Mouse (Mus musculus): Measurements from ENCODE around the gene Gdap1l1.

Gene Gdap1l1

DNA sequence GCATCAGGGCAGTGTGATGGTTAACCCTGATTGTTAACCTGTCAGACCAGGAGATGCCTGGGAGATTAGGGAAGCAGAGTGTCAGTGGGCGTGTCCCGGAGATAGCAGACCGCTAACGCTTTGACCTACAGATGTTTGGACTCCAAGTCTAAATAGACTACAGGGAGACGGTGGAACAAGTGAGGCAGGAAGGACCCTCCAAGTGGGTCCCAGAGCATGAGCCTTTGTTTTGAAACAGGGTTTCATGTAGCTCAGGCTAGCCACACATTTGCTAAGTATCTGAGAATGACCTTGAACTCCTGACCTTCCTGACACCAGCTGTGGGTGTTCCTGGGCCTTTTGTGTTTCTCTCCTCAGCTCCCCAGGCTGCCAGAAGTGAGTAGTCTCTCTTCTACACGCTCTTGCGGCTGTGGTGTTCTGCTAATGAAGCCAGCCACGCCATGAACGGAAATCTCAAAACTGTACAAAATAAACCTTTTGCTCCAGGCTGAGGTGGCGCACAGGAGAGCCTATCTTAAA lies 25.0 kb downstream of the Gdap1l1 start:
- DNase-seq (ENCODE audit: extremely low spot score, low read depth, low spot score) = no peak

GRCm38 (mm10) chr2:163463998-163464397 lies 25.7 kb downstream of the Gdap1l1 start:
- DNase-seq (ENCODE audit: extremely low spot score, low read depth, low spot score) = no peak

DNA sequence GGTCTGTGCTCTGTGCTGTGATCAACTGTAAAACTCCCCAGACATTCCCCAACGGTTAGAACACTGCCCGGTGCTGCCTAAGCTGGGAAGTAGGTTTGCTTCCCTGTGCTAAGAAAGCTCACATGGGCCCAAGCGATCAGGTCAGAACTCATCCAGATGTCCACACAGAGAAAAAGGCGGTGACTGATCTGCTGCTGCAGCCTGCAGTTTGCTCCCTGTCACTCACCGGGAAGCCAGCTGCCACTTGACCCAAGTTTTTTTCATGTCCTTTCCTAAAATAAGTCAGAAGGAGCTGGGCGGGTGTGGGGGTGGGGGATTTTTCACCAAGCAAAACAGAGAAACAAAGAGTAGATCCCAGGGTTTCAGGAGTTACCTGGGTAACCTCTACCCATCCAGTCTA lies 26.3 kb downstream of the Gdap1l1 start:
- no peak for DNase-seq (ENCODE audit: extremely low spot score, low read depth, low spot score)

GRCm38 (mm10) chr2:163466771-163467170 lies 28.5 kb downstream of the Gdap1l1 start:
- no peak for DNase-seq (ENCODE audit: extremely low spot score, low read depth, low spot score)

- DNase-seq (ENCODE audit: extremely low spot score, low read depth, low spot score) = no peak
Observed at GRCm38 (mm10) chr2:163467585-163467984, 29.3 kb downstream of the Gdap1l1 start.

- no peak for DNase-seq (ENCODE audit: extremely low spot score, low read depth, low spot score)
Observed at GRCm38 (mm10) chr2:163468866-163469265, 30.6 kb downstream of the Gdap1l1 start.

DNA sequence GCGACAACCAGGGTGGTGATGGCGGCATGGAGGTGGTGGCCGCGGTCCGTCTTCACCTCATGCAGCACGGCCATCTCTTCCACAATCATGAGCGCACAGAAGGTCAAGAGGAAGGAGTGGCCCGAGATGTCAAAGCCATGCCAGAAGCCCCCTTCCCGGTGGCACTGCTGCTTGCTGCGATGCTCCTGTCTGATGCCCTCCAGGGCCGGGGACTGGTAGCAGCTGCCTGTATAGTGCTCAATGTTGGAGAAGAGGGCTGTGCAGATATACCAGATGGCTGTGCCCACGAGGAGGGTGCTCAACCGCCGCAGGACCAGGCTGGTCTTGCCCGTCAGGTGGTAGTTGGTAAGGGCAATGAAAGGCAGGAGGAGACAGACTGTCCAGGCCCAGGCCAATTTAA lies 31.4 kb downstream of the Gdap1l1 start:
- DNase-seq (ENCODE audit: extremely low spot score, low read depth, low spot score) = no peak

GRCm38 (mm10) chr2:163471136-163471535 lies 32.9 kb downstream of the Gdap1l1 start:
- DNase-seq (ENCODE audit: extremely low spot score, low read depth, low spot score) = no peak

GRCm38 (mm10) chr2:163471710-163472465 lies 33.6 kb downstream of the Gdap1l1 start:
- no peak for DNase-seq (ENCODE audit: extremely low spot score, low read depth, low spot score)

DNA sequence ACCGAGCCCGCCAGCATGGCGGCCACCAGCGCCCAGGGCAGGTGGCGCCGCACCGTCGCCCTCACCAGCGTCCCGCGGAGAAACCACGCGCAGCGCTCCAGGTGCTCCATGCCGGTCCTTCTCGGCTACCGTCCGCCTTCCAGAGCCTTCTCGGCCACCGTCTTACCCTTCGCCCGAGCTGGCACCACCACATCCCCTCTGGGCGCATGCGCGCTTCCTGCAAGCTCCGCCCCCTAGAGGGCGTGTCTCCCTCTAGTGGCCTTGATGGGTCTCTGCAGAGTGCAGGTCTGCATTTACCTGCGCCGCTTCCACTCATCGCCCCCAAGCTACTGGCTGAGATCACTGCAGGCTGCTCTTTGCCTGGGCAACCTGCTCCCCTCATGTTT lies 34.2 kb downstream of the Gdap1l1 start, which contains the start of gene Fitm2:
Fitm2 (minus strand) TSS at position 164 of the 386 bp plus-strand sequence.
- DNase-seq (ENCODE audit: extremely low spot score, low read depth, low spot score) = peak; percentile 95

DNA sequence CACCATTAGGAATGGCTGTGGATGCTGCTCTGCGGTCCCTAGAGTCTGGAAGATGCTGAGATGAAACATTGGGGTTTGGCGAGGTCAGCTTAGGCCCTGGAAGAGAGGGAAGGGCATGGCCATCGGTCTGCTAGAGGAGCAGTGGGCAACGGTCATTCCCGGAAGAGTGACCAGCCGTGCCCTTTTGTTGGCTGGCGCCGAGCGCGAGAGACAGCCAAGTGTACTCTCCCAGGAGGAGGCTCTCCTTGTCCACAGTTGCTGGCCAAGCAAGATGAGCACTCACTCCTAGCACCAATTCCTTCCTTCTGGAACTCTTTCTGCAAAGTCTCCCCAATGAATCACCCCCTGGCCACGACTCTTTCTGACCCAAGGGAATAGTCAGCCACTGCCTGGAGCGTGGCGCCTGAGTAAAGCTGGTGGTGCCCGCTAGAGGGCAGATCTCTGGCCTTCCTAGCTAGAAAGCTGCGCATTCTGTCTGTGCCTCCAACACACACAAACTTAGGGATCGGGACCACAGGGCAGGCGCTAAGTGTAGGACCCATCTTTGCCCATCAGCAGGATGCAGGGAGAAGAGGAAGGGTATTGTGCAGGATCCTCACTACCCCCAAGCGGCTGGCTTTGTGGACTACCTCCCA lies 42.0 kb downstream of the Gdap1l1 start:
- no peak for DNase-seq (ENCODE audit: extremely low spot score, low read depth, low spot score)

GRCm38 (mm10) chr2:163481539-163482029 lies 43.3 kb downstream of the Gdap1l1 start:
- no peak for DNase-seq (ENCODE audit: extremely low spot score, low read depth, low spot score)

- no peak for DNase-seq (ENCODE audit: extremely low spot score, low read depth, low spot score)
Observed at GRCm38 (mm10) chr2:163487360-163487759, 49.1 kb downstream of the Gdap1l1 start.

DNA sequence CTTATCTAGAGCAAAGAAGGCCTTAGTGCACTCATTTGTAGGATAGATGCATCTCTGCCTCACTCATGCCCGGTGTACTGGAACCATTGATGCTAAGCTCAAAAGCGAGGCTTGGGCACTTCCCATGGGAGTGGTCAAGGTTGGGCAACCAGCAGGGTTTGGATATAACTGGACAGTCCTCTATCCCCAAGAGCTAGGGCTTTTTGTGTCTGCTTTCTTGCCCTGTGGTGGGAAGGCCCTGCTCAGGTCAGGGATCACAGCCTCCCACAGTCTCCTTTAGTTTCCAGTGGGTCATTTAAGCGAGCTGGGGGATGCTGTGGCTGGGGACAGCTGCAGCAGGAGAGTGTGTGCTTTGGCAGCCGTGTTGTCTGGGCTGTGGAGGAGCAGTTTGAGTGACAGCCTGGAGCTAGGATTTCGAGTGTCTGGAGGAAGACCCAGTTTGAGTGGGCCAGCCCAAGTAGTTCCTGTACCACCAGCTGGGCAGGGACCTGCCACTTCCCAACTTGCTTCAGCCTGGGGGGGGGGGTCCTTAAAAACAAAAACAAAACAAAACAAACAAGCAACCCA lies 51.5 kb downstream of the Gdap1l1 start:
- DNase-seq (ENCODE audit: extremely low spot score, low read depth, low spot score) = no peak

GRCm38 (mm10) chr2:163490656-163491055 lies 52.4 kb downstream of the Gdap1l1 start:
- DNase-seq (ENCODE audit: extremely low spot score, low read depth, low spot score) = no peak

DNA sequence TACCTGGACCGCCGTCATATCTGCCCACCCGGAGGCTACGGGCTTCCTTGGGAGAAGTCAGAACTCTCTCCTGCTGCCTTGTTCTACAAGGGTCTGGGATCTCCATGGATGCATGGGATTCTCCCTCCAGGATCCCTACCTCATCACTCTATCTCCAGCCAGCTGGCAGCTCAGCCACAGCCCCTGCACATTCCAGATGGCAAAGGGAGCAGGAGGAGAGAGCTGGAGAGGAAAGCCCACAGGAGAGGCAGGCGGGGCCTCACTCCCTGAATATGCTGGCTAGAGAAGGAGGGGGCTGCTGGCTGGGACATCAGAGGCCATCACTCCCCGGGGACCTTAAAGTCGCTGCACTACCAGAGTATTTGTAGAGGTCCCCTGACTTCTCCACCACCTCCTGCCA lies 53.1 kb downstream of the Gdap1l1 start:
- DNase-seq (ENCODE audit: extremely low spot score, low read depth, low spot score) = no peak

GRCm38 (mm10) chr2:163492018-163492417 lies 53.7 kb downstream of the Gdap1l1 start, which contains the start of gene R3hdml:
Gene R3hdml (plus strand): TSS chr2:163492318.
- no peak for DNase-seq (ENCODE audit: extremely low spot score, low read depth, low spot score)

DNA sequence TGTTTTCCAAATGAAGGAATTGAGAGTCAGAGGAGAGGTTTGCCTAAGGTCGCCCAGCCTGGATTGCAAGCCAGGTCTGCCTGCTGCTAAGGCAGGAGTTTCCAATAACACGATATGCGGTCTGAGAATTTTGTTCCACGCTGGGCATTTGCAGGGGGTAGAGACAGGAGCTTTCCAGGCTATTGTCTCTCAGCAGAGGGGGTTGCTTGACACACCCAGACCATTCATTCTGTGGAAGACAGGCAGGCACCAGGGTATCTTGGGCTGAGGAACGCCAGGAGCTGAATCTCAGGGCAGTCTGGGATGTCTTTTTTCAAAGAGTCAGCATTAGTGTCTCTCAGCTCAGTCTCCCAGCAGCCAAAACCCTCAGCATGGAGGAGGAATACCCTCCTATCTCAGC lies 54.8 kb downstream of the Gdap1l1 start:
- DNase-seq (ENCODE audit: extremely low spot score, low read depth, low spot score) = no peak

- DNase-seq (ENCODE audit: extremely low spot score, low read depth, low spot score) = no peak
Observed at GRCm38 (mm10) chr2:163493976-163494375, 55.7 kb downstream of the Gdap1l1 start.

DNA sequence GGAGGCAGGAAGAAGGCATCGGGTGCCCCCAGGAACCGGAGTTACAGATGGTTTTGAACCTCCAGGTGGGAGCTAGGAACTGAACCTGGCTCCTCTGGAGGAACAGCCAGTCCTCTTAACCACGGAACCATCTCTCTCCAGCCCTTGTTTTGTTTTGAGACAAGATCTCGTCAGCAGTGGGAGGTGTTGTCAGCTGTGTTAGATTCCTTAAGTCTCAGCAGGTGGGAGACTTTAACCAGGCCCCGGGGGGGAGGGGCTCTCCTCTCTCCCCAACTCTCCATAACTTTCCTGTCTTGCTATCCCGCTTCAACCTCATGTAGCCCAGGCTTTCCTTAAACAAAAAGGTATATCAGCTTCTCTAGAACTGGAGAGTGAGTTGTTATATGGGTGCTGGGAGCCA lies 56.2 kb downstream of the Gdap1l1 start:
- DNase-seq (ENCODE audit: extremely low spot score, low read depth, low spot score) = no peak

DNA sequence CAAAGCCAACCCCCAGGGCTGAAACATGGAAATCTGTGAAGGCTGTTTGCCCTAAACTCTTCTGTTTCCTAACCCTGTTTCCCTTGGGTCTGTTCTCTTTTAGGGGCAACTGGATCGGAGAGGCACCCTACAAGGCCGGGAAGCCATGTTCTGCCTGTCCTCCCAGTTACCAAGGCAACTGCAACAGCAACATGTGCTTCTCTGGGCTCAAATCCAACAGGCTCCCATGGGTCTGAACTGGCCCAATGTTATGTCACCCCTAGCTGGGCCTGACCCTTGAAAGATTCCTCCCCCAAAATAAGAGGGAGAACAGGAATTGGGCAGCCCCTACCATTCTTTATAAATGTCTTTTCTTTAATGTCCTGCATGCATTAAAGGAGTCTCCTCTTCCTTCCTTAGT lies 63.9 kb downstream of the Gdap1l1 start:
- DNase-seq (ENCODE audit: extremely low spot score, low read depth, low spot score) = no peak

DNA sequence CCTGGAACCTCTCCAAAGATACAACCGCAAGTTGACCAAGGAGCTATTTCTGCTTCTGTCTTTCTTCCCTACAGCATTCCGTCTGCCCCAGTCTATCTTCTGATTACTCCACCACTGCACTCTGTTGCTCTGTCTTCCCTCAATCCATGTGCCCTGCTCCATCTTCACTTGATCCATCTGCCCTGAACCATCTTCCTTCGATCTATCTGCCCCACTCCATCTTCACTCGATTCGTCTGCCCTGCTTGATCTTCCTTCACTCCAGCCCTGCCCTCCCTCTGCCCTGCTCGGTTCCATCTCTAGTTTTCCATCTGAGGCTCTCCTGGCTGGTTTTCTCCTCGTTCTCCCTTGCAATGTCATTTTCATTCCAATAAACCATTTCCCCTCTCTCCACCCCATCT lies 64.9 kb downstream of the Gdap1l1 start:
- DNase-seq (ENCODE audit: extremely low spot score, low read depth, low spot score) = no peak
